Mouse (Mus musculus) liver, adult 2 months (tissue): ENCODE results near the gene Eif1ad. TPM values are rescaled to one million over a fixed set of nuclear protein-coding genes. Genes with fewer than 3 reads are reported as not detected.
"Not testable (repeated sequence)": the region's sequence is repeated elsewhere in the genome, so short reads cannot be mapped to it uniquely, and the experiment has no call there.

Source experiments
- DNase-seq: peaks from one replicate; pipeline ENCODE4 v3.0.0-alpha.2; 2011; ENCODE audit warnings: low read depth, low spot score; ENCODE audit errors: extremely low read depth
- H3K27ac ChIP-seq: fragments of 200-500 bp; replicated peaks from 2 replicates; pipeline ENCODE4 v1.5.1; 2012; ENCODE audit warnings: low read depth, mild to moderate bottlenecking, control low read depth, inconsistent platforms, low read length; ENCODE audit not compliant: insufficient read depth
- H3K27me3 ChIP-seq: fragments of 200-500 bp; 2 replicates; pipeline ENCODE4 v1.6.1; 2012; ENCODE audit warnings: mild to moderate bottlenecking, moderate library complexity, low read length, inconsistent platforms; ENCODE audit not compliant: control insufficient read depth, insufficient read depth
- H3K36me3 ChIP-seq: fragments of 200-500 bp; 2 replicates; pipeline ENCODE4 v1.6.1; 2012; ENCODE audit warnings: low read length, inconsistent platforms; ENCODE audit not compliant: control insufficient read depth, insufficient read depth
- H3K4me1 ChIP-seq: fragments of 200-500 bp; 2 replicates; pipeline ENCODE4 v1.6.1; 2011; ENCODE audit warnings: low read length; ENCODE audit not compliant: control insufficient read depth, insufficient read depth
- H3K4me3 ChIP-seq: fragments of 200-500 bp; 2 replicates; pipeline ENCODE4 v1.5.1; 2011; ENCODE audit warnings: low read depth, mild to moderate bottlenecking, control low read depth, low read length, moderate library complexity; ENCODE audit not compliant: insufficient read depth
- H3K79me2 ChIP-seq: fragments of 200-500 bp; 2 replicates; pipeline ENCODE4 v1.6.1; 2012; ENCODE audit warnings: inconsistent platforms, mild to moderate bottlenecking, low read length, moderate library complexity; ENCODE audit not compliant: control insufficient read depth, insufficient read depth
- H3K9ac ChIP-seq: fragments of 200-500 bp; 2 replicates; pipeline ENCODE4 v1.6.1; 2012; ENCODE audit warnings: low read depth, mild to moderate bottlenecking, control low read depth, inconsistent platforms, low read length
- CTCF ChIP-seq: fragments of 200-500 bp; IDR thresholded peaks from 2 replicates; pipeline ENCODE4 v1.5.1; 2011; ENCODE audit warnings: low read depth, low read length, control low read depth
- POLR2A ChIP-seq: fragments of 200-500 bp; IDR thresholded peaks from 2 replicates; pipeline ENCODE4 v1.6.1; 2011; ENCODE audit warnings: low read length, control low read depth; ENCODE audit not compliant: insufficient read depth; ENCODE audit errors: extremely low read depth
- WGBS: fragments of 180-500 bp; shearing (Covaris S2); methylation state at CpG from one replicate; pipeline ENCODE4 v1.1.7; 2018; 5-methylcytosine and 5-hydroxymethylcytosine counted together
- polyA plus RNA-seq: library from polyadenylated mRNA; depleted of rRNA; stranded (reverse); fragments of >200 nt; gene quantifications from 2 replicates; pipeline ENCODE4 v1.2.3, GENCODE M21; 2012
- total RNA-seq: library from RNA; depleted of rRNA; stranded (reverse); fragments of >200 nt; gene quantifications from 2 replicates; pipeline ENCODE4 v1.2.3, GENCODE M21; 2014

Eif1ad gene
- total and polyA plus RNA-seq, 2 experiments: 12.7 to 25.9 TPM

- no peak overlapping the region for H3K4me3 ChIP-seq
- H3K27ac ChIP-seq: no peak overlapping the region
- peak; percentile 52 for DNase-seq
- H3K36me3 ChIP-seq: no peaks in the 10 kb centered on the region
- H3K9ac ChIP-seq: no peak overlapping the region
- WGBS: 23% methylated on average over 5 of the region's 5 CpGs
- no peaks in the 10 kb centered on the region for H3K27me3 ChIP-seq
- H3K79me2 ChIP-seq: no peaks in the 10 kb centered on the region
- TF ChIP-seq POLR2A (no peak), CTCF (peak; percentile 70)
- no peaks in the 10 kb centered on the region for H3K4me1 ChIP-seq
Measured at GRCm38 (mm10) chr19:5337975-5338374, 28.6 kb upstream of the Eif1ad start.

- TF ChIP-seq POLR2A (no peak), CTCF (no peak)
- no peak overlapping the region for H3K27ac ChIP-seq
Measured at GRCm38 (mm10) chr19:5341360-5341759, 25.2 kb upstream of the Eif1ad start.

GRCm38 (mm10) chr19:5345297-5346131 lies 21.0 kb upstream of the Eif1ad start:
- H3K9ac ChIP-seq: no peak overlapping the region
- H3K79me2 ChIP-seq: no peaks in the 10 kb centered on the region
- no peaks in the 10 kb centered on the region for H3K27me3 ChIP-seq
- peaks cover 3% of the 10 kb centered on the region; the same call in 1 of the 2 replicates for H3K4me1 ChIP-seq
- DNase-seq: no peak
- no peak overlapping the region for H3K27ac ChIP-seq
- H3K36me3 ChIP-seq: no peaks in the 10 kb centered on the region
- TF ChIP-seq CTCF (no peak), POLR2A (no peak)
- 82% methylated on average over 6 of the region's 6 CpGs for WGBS
- H3K4me3 ChIP-seq: no peak overlapping the region

More at GRCm38 (mm10) chr19:5341360-5341759, 25.2 kb upstream of the Eif1ad start:
- Histone ChIP-seq H3K4me3 (no peak overlapping the region), H3K36me3 (no peaks in the 10 kb centered on the region), H3K79me2 (no peaks in the 10 kb centered on the region), H3K27me3 (no peaks in the 10 kb centered on the region), H3K9ac (no peak overlapping the region), H3K4me1 (no peaks in the 10 kb centered on the region)
- WGBS: 90% methylated on average over 7 of the region's 7 CpGs
- no peak for DNase-seq

GRCm38 (mm10) chr19:5348064-5348463 lies 18.5 kb upstream of the Eif1ad start:
- H3K9ac ChIP-seq: no peak overlapping the region
- no peaks in the 10 kb centered on the region for H3K79me2 ChIP-seq
- H3K36me3 ChIP-seq: no peaks in the 10 kb centered on the region
- 82% methylated on average over 6 of the region's 6 CpGs for WGBS
- TF ChIP-seq POLR2A (no peak), CTCF (no peak)
- H3K27ac ChIP-seq: no peak overlapping the region
- DNase-seq: no peak
- H3K4me3 ChIP-seq: no peak overlapping the region
- no peaks in the 10 kb centered on the region for H3K27me3 ChIP-seq
- peaks cover 3% of the 10 kb centered on the region; the same call in 1 of the 2 replicates for H3K4me1 ChIP-seq

- 10% methylated on average over 34 of the region's 34 CpGs for WGBS
- peak; percentile 11 for DNase-seq
- Histone ChIP-seq H3K27ac (no peak overlapping the region), H3K27me3 (no peaks in the 10 kb centered on the region), H3K9ac (no peak overlapping the region; the same call in 1 of the 2 replicates), H3K4me1 (peaks cover 3% of the 10 kb centered on the region; the same call in 1 of the 2 replicates), H3K36me3 (no peaks in the 10 kb centered on the region), H3K4me3 (peak overlapping the region; percentile 38; the same call in 1 of the 2 replicates), H3K79me2 (no peaks in the 10 kb centered on the region)
- 0 out of 2 replicates have a peak, but pooled peaks have one; percentile 13 for TF ChIP-seq CTCF
- no peak for TF ChIP-seq POLR2A
Measured at GRCm38 (mm10) chr19:5348526-5349501, 17.7 kb upstream of the Eif1ad start.

- H3K27ac ChIP-seq, H3K9ac ChIP-seq, DNase-seq, H3K79me2 ChIP-seq, H3K36me3 ChIP-seq, H3K27me3 ChIP-seq, H3K4me1 ChIP-seq: not testable (repeated sequence)
- 80% methylated on average over 6 of the region's 6 CpGs for WGBS
- H3K4me3 ChIP-seq: peak within 1 kb of the TSS; percentile 38; the same call in 1 of the 2 replicates
Measured at GRCm38 (mm10) chr19:5349502-5349873, 17.1 kb upstream of the Eif1ad start, which contains the start of gene Cst6. Cst6 (minus strand) TSS chr19:5349574.
